Mouse (Mus musculus): ENCODE results near the gene Opn3. TPM values are rescaled to one million over a fixed set of nuclear protein-coding genes. Genes with fewer than 3 reads are reported as not detected.

Gene Opn3
- polyA plus RNA-seq, 1 experiment from 2014 or later, result 6.0 TPM

GRCm38 (mm10) chr1:175625257-175625879 is 67.2 kb downstream of the Opn3 start, which contains the start of gene Fh1:
TSS of gene Fh1 (minus strand) at chr1:175625635.
- peak; percentile 99 for ATAC-seq (ENCODE audit: insufficient number of reproducible peaks, insufficient read depth, low FRiP score, low TSS enrichment, low read depth)
- Histone ChIP-seq H3K27me3 (no peaks in the 10 kb centered on the region), H3K4me2 (peak within 1 kb of the TSS; percentile 74), H3K4me1 (peaks cover 12% of the 10 kb centered on the region), H3K27ac (peak within 1 kb of the TSS; percentile 87), H3K9me3 (no peaks in the 10 kb centered on the region), H3K4me3 (peak within 1 kb of the TSS; percentile 89), H3K36me3 (peaks cover 5% of the 10 kb centered on the region; the same call in 1 of the 2 replicates), H3K9ac (peak within 1 kb of the TSS; percentile 95)
- under 1% methylated on average over 58 of the region's 58 CpGs for WGBS

GRCm38 (mm10) chr1:175623656-175624055 is 68.9 kb downstream of the Opn3 start:
- Histone ChIP-seq H3K4me2 (peak overlapping the region; percentile 74; the same call in 1 of the 2 replicates), H3K36me3 (peaks cover 14% of the 10 kb centered on the region), H3K9me3 (no peaks in the 10 kb centered on the region), H3K4me3 (no peak overlapping the region), H3K27me3 (no peaks in the 10 kb centered on the region), H3K27ac (no peak overlapping the region), H3K4me1 (peaks cover 12% of the 10 kb centered on the region), H3K9ac (no peak overlapping the region)
- no peak for ATAC-seq (ENCODE audit: insufficient number of reproducible peaks, insufficient read depth, low FRiP score, low TSS enrichment, low read depth)
- 89% methylated on average over 6 of the region's 6 CpGs for WGBS

GRCm38 (mm10) chr1:175619814-175620431 is 72.7 kb downstream of the Opn3 start, which contains the start of gene Kmo:
TSS of gene Kmo (plus strand) at chr1:175620381.
- Histone ChIP-seq H3K27ac (no peak within 1 kb of the TSS), H3K9me3 (no peaks in the 10 kb centered on the region), H3K36me3 (peaks cover 43% of the 10 kb centered on the region), H3K27me3 (no peaks in the 10 kb centered on the region), H3K9ac (no peak within 1 kb of the TSS), H3K4me3 (no peak within 1 kb of the TSS), H3K4me2 (no peak within 1 kb of the TSS), H3K4me1 (peaks cover 12% of the 10 kb centered on the region)
- 92% methylated on average over 13 of the region's 13 CpGs for WGBS
- ATAC-seq (ENCODE audit: insufficient number of reproducible peaks, insufficient read depth, low FRiP score, low TSS enrichment, low read depth), result no peak

- H3K9me3 ChIP-seq, result no peaks in the 10 kb centered on the region
- no peaks in the 10 kb centered on the region for H3K4me1 ChIP-seq
- 95% methylated on average over 9 of the region's 9 CpGs for WGBS
- H3K36me3 ChIP-seq, result peaks cover 69% of the 10 kb centered on the region
- H3K27ac ChIP-seq, result no peak overlapping the region
- no peak overlapping the region for H3K9ac ChIP-seq
- no peak for ATAC-seq (ENCODE audit: insufficient number of reproducible peaks, insufficient read depth, low FRiP score, low TSS enrichment, low read depth)
- no peaks in the 10 kb centered on the region for H3K27me3 ChIP-seq
- no peak overlapping the region for H3K4me2 ChIP-seq
- no peak overlapping the region for H3K4me3 ChIP-seq
Measured at GRCm38 (mm10) chr1:175614992-175615391, 77.6 kb downstream of the Opn3 start.

Other genes starting within 250 kb of the Opn3 start
- 2.4 and 3.2 TPM in 2 replicates for gene Rgs7, start 200.3 kb downstream of the Opn3 start, polyA plus RNA-seq (2015; fragmentation: Nextera tagmentation; extraction: Ambion mirVana)
- 0.21 and 0.22 TPM in 2 replicates for gene Kmo, start 72.4 kb downstream of the Opn3 start, polyA plus RNA-seq (2015; fragmentation: Nextera tagmentation; extraction: Ambion mirVana)
- 100 and 111 TPM in 2 replicates for gene Fh1, start 67.1 kb downstream of the Opn3 start, polyA plus RNA-seq (2015; fragmentation: Nextera tagmentation; extraction: Ambion mirVana)
- gene Chml, start 125 bp upstream of the Opn3 start, polyA plus RNA-seq (2015; fragmentation: Nextera tagmentation; extraction: Ambion mirVana), result 1.8 and 1.9 TPM in 2 replicates
- gene Wdr64, start 5.8 kb upstream of the Opn3 start, polyA plus RNA-seq (2015; fragmentation: Nextera tagmentation; extraction: Ambion mirVana), result not detected in 2 replicates
- 73.1 and 73.3 TPM in 2 replicates for gene Exo1, start 187.8 kb upstream of the Opn3 start, polyA plus RNA-seq (2015; fragmentation: Nextera tagmentation; extraction: Ambion mirVana)
- 0.11 TPM in 1 of 2 replicates, not detected in the other for gene Gm38100, start 227.6 kb upstream of the Opn3 start, polyA plus RNA-seq (2015; fragmentation: Nextera tagmentation; extraction: Ambion mirVana)